8 mouse cellular contexts compared by ENCODE assay signal in genomic region chr1:88258881-88259642, GRCm38 (mm10). TPM values are rescaled to one million over a fixed set of nuclear protein-coding genes. Genes with fewer than 3 reads are reported as not detected.
A peak's percentile ranks its signal among the peaks of the same experiment; 100 is the strongest.
DNase-seq lines count a peak whose midpoint lies in the region; ATAC-seq and TF ChIP-seq lines count a peak whose summit lies in the region.
"Had no signal": no experiment of that assay in that cellular context is flagged by ENCODE, and none has a peak within 500 bp of the region (broad histone marks: within the 10 kb centered on the region; RNA-seq: fewer than 3 reads in every experiment).

No protein-coding gene starts in this region.

- H3K4me1 ChIP-seq in kidney, embryonic 14.5 days (ENCODE audit: control insufficient read depth, insufficient read depth, low read length) = no peaks in the 10 kb centered on the region; the same call in 1 of the 2 replicates
- H3K4me1 ChIP-seq in limb, embryonic 15.5 days = peaks cover 14% of the 10 kb centered on the region

- peak; percentile 10; the same call in 1 of the 2 replicates for ATAC-seq in kidney, embryonic 14.5 days (ENCODE audit: low FRiP score, low TSS enrichment)
- 0 out of 2 replicates have a peak, but pooled peaks have one; percentile 8 for ATAC-seq in erythroid progenitor cell, adult 5-6 weeks (replicated peaks; ENCODE audit: low FRiP score, poor library complexity, severe bottlenecking)
- ATAC-seq in limb, embryonic 15.5 days (ENCODE audit: insufficient number of reproducible peaks, low FRiP score, low TSS enrichment, low read depth) = no peak

- no peak for DNase-seq in kidney, adult 8-10 months
- DNase-seq in NIH3T3 (ENCODE audit: low read depth) = peak; percentile 72
- peak; percentile 84 to 85 for DNase-seq in urinary bladder, postnatal 36 days (ENCODE audit: low spot score in 2 of 2)
- DNase-seq in left cerebral cortex, adult 2 months (ENCODE audit: extremely low spot score in 1 of 2, low spot score in 2 of 2) = no peak

- H3K4me2 ChIP-seq in kidney, embryonic 14.5 days (replicated peaks; ENCODE audit: low read depth, low read length) = no peak overlapping the region
- no peak overlapping the region for H3K4me2 ChIP-seq in limb, embryonic 15.5 days
- H3K4me2 ChIP-seq: limb, embryonic 13.5 days had no signal

- no peak; the same call in 1 of the 2 replicates for TF ChIP-seq CTCF in left cerebral cortex, adult 2 months (IDR thresholded peaks at IDR 0.05)

- WGBS in kidney, embryonic 14.5 days = 60% methylated on average over 8 of the region's 8 CpGs
- WGBS in limb, embryonic 15.5 days = 72% methylated on average over 8 of the region's 8 CpGs

- no peak overlapping the region for H3K4me3 ChIP-seq in kidney, embryonic 14.5 days (ENCODE audit: low read length)
- no peak overlapping the region for H3K4me3 ChIP-seq in limb, embryonic 15.5 days
- no peak overlapping the region for H3K4me3 ChIP-seq in left cerebral cortex, adult 2 months
- H3K4me3 ChIP-seq: limb, embryonic 13.5 days had no signal

- H3K9ac ChIP-seq in kidney, embryonic 14.5 days (ENCODE audit: low read depth, low read length) = peak overlapping the region; percentile 1; the same call in 1 of the 2 replicates
- no peak overlapping the region for H3K9ac ChIP-seq in limb, embryonic 15.5 days
- H3K9ac ChIP-seq: limb, embryonic 13.5 days had no signal

- H3K27ac ChIP-seq in kidney, embryonic 14.5 days (ENCODE audit: low read depth, low read length) = no peak overlapping the region
- H3K27ac ChIP-seq in limb, embryonic 15.5 days = peak overlapping the region; percentile 1; the same call in 1 of the 2 replicates
- H3K27ac ChIP-seq in left cerebral cortex, adult 2 months = no peak overlapping the region
- H3K27ac ChIP-seq: limb, embryonic 13.5 days had no signal

- intact Hi-C loops in left cerebral cortex, adult 2 months (cut with DNase I) = no loop called here

- H3K27me3 ChIP-seq in kidney, embryonic 14.5 days (ENCODE audit: control insufficient read depth, insufficient read depth, low read length) = no peaks in the 10 kb centered on the region
- H3K27me3 ChIP-seq in limb, embryonic 15.5 days = no peaks in the 10 kb centered on the region
- H3K27me3 ChIP-seq: limb, embryonic 13.5 days had no signal

- H3K36me3 ChIP-seq in kidney, embryonic 14.5 days (ENCODE audit: control insufficient read depth, insufficient read depth, low read length) = peaks cover 40% of the 10 kb centered on the region
- peaks cover 50% of the 10 kb centered on the region for H3K36me3 ChIP-seq in limb, embryonic 15.5 days

- peaks cover 29% of the 10 kb centered on the region for H3K9me3 ChIP-seq in kidney, embryonic 14.5 days (ENCODE audit: control insufficient read depth, low read length)
- H3K9me3 ChIP-seq in limb, embryonic 15.5 days = 0 out of 2 replicates have a peak, but pooled peaks cover 5% of the 10 kb centered on the region

RNA-seq across cellular contexts. Expression of gene Hjurp, which starts 18.4 kb away (rescaled TPM):
- polyA plus RNA-seq in kidney, embryonic 14.5 days (2014; fragmentation: Nextera tagmentation; extraction: Ambion mirVana) = 98.2 and 175 TPM in 2 replicates
- total RNA-seq in erythroid progenitor cell, adult 5-6 weeks (2015; ENCODE audit: low replicate concordance) = 297 and 306 TPM in 2 replicates
- 349 and 388 TPM in 2 replicates for total RNA-seq in erythroid progenitor cell, adult 5-6 weeks (2017; ENCODE audit: low replicate concordance)
- 161 and 168 TPM in 2 replicates for polyA plus RNA-seq in limb, embryonic 15.5 days (2015; fragmentation: Nextera tagmentation; extraction: Ambion mirVana)
- 10 to 100 TPM; 45.8 to 47.2 TPM for total RNA-seq in left cerebral cortex, adult 2 months (2021)

RNA-seq across cellular contexts. Expression of gene Trpm8, which starts 18.4 kb away (rescaled TPM):
- polyA plus RNA-seq in kidney, embryonic 14.5 days (2014; fragmentation: Nextera tagmentation; extraction: Ambion mirVana) = not detected in 2 replicates
- not detected in 2 replicates for total RNA-seq in erythroid progenitor cell, adult 5-6 weeks (2015; ENCODE audit: low replicate concordance)
- total RNA-seq in erythroid progenitor cell, adult 5-6 weeks (2017; ENCODE audit: low replicate concordance) = not detected in 2 replicates
- not detected in 2 replicates for polyA plus RNA-seq in limb, embryonic 15.5 days (2015; fragmentation: Nextera tagmentation; extraction: Ambion mirVana)
- under 1 TPM; 0.23 to 0.26 TPM for total RNA-seq in left cerebral cortex, adult 2 months (2021)
- polyA plus RNA-seq: limb, embryonic 13.5 days had no signal

RNA-seq across cellular contexts. Expression of gene Mroh2a, which starts 32.3 kb away (rescaled TPM):
- 1.4 TPM in 2 replicates for polyA plus RNA-seq in kidney, embryonic 14.5 days (2014; fragmentation: Nextera tagmentation; extraction: Ambion mirVana)
- not detected in 2 replicates for total RNA-seq in erythroid progenitor cell, adult 5-6 weeks (2015; ENCODE audit: low replicate concordance)
- 0.30 and 0.64 TPM in 2 replicates for total RNA-seq in erythroid progenitor cell, adult 5-6 weeks (2017; ENCODE audit: low replicate concordance)
- 1.6 and 2.2 TPM in 2 replicates for polyA plus RNA-seq in limb, embryonic 15.5 days (2015; fragmentation: Nextera tagmentation; extraction: Ambion mirVana)
- total RNA-seq in left cerebral cortex, adult 2 months (2021) = under 1 TPM in 1 of 2 experiments, not detected in 1; 0.19 TPM

RNA-seq across cellular contexts. Expression of gene Ugt1a1, which starts 47.3 kb away (rescaled TPM):
- polyA plus RNA-seq in kidney, embryonic 14.5 days (2014; fragmentation: Nextera tagmentation; extraction: Ambion mirVana) = 0.30 and 0.61 TPM in 2 replicates
- 0.72 TPM in 1 of 2 replicates, not detected in the other for total RNA-seq in erythroid progenitor cell, adult 5-6 weeks (2015; ENCODE audit: low replicate concordance)
- 3.9 TPM in 1 of 2 replicates, not detected in the other for total RNA-seq in erythroid progenitor cell, adult 5-6 weeks (2017; ENCODE audit: low replicate concordance)
- polyA plus RNA-seq in limb, embryonic 15.5 days (2015; fragmentation: Nextera tagmentation; extraction: Ambion mirVana) = 10.8 and 12.3 TPM in 2 replicates
- under 1 TPM in 1 of 2 experiments, not detected in 1; 0.32 TPM for total RNA-seq in left cerebral cortex, adult 2 months (2021)

RNA-seq across cellular contexts. Expression of gene Dnajb3, which starts 53.5 kb away (rescaled TPM):
- polyA plus RNA-seq in kidney, embryonic 14.5 days (2014; fragmentation: Nextera tagmentation; extraction: Ambion mirVana) = 9.6 and 12.7 TPM in 2 replicates
- total RNA-seq in erythroid progenitor cell, adult 5-6 weeks (2015; ENCODE audit: low replicate concordance) = 49.0 and 58.7 TPM in 2 replicates
- total RNA-seq in erythroid progenitor cell, adult 5-6 weeks (2017; ENCODE audit: low replicate concordance) = 8.7 and 28.2 TPM in 2 replicates
- 11.1 and 11.6 TPM in 2 replicates for polyA plus RNA-seq in limb, embryonic 15.5 days (2015; fragmentation: Nextera tagmentation; extraction: Ambion mirVana)
- 1 to 10 TPM; 1.8 to 1.9 TPM for total RNA-seq in left cerebral cortex, adult 2 months (2021)

Comparison
In these comparisons a context has a peak if more than half of its experiments do, and no peak if none do; other contexts are left out.
1. DNase-seq: peak in NIH3T3 (single experiment) and urinary bladder, postnatal 36 days (2 of 2); none in kidney, adult 8-10 months (0 of 2) and left cerebral cortex, adult 2 months (0 of 2).
2. RNA of gene Hjurp, which starts 18.4 kb away (total RNA-seq): 297 to 388 TPM in erythroid progenitor cell, adult 5-6 weeks; 45.8 to 47.2 TPM in left cerebral cortex, adult 2 months; every median in the first group is over 4 times any median in the second.